Mouse (Mus musculus): Measurements from ENCODE around the gene Gm20388.

DNA sequence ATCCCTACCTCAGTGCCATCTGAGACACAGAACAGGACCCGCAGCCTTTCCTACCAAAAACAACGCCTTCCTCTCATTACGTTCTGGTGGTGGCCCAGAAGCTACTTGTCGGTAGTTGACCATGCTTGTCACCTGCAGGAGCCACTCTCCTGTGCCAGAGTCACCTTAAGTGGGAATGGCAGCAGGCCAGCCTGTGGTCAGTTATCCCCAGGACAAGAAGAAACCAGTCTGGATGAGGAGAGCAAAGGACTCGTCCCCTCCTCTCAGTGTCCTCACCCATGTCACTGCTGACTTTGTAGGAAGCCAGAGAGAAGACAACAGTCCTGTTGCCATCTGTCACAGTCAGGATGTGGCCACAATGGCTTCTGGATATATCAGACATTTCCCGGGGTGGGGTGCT is 2906.3 kb downstream of the Gm20388 start:
- no peak for TF ChIP-seq CTCF (IDR thresholded peaks at IDR 0.05; ENCODE audit: extremely low read depth, insufficient read depth, low read length)
- TF ChIP-seq POLR2A (IDR thresholded peaks at IDR 0.05; ENCODE audit: extremely low read depth, insufficient read depth, low read length) = no peak

Data from cortical plate, adult 2 months (tissue).